In the genomic region with DNA sequence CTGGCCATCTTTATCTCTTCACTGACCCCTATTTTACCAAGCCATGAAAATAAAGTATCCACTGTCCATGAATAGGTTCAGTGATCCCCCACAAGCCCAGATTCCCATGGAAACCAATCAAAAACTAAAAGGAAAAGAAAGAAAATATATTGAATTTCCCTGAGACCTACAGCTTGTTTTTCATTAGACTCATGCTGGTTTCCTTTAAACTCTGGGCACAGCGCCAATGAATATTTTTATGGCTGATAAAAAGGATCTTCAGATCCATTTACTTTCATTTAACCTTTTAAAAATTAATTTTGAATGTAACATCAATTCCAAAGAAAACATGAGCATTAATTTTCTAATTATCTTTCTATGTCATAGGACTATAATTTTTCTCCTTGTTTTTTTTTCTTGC, we compare ENCODE assay signal across 13 mouse cellular contexts. TPM values are rescaled to one million over a fixed set of nuclear protein-coding genes. Genes with fewer than 3 reads are reported as not detected.
DNase-seq lines count a peak whose midpoint lies in the region; ATAC-seq and TF ChIP-seq lines count a peak whose summit lies in the region.
"Had no signal": no experiment of that assay in that cellular context is flagged by ENCODE, and none has a peak within 500 bp of the region (broad histone marks: within the 10 kb centered on the region; RNA-seq: fewer than 3 reads in every experiment).

No protein-coding gene starts in this region.

- H3K27ac ChIP-seq in kidney, adult 2 months (ENCODE audit: insufficient read depth, low read depth, low read length) = no peak overlapping the region
- H3K27ac ChIP-seq in lung, postnatal 0 days (ENCODE audit: low read length) = no peak overlapping the region
- H3K27ac ChIP-seq: left cerebral cortex, adult 2 months; lung, embryonic 15.5 days had no signal

- no peak overlapping the region for H3K9ac ChIP-seq in lung, postnatal 0 days (replicated peaks; ENCODE audit: low read depth)
- H3K9ac ChIP-seq: lung, embryonic 15.5 days had no signal

- TF ChIP-seq CTCF in kidney, adult 2 months (conservative IDR thresholded peaks at IDR 0.05; ENCODE audit: insufficient read depth, insufficient read length, low read depth, low read length) = no peak
- TF ChIP-seq CTCF in lung, postnatal 0 days (IDR thresholded peaks at IDR 0.05) = no peak
- no peak for TF ChIP-seq CTCF in brain, embryonic 14.5 days (IDR thresholded peaks at IDR 0.05; ENCODE audit: borderline replicate concordance, extremely low read depth, insufficient read depth, insufficient read length)

- no peak for TF ChIP-seq EP300 in lung, postnatal 0 days (IDR thresholded peaks at IDR 0.05)

- H3K27me3 ChIP-seq in kidney, adult 2 months (replicated peaks; ENCODE audit: control insufficient read depth, insufficient read depth, low read length) = no peaks in the 10 kb centered on the region
- no peaks in the 10 kb centered on the region for H3K27me3 ChIP-seq in lung, postnatal 0 days (replicated peaks; ENCODE audit: insufficient read depth, low read length)
- H3K27me3 ChIP-seq: lung, embryonic 15.5 days had no signal

- H3K4me3 ChIP-seq in kidney, adult 2 months (ENCODE audit: insufficient read depth, low read depth, low read length) = no peak overlapping the region
- no peak overlapping the region for H3K4me3 ChIP-seq in lung, postnatal 0 days (ENCODE audit: low read depth, low read length)
- H3K4me3 ChIP-seq: left cerebral cortex, adult 2 months; lung, embryonic 15.5 days had no signal

- H3K4me2 ChIP-seq in lung, postnatal 0 days (replicated peaks; ENCODE audit: low read depth, low read length) = no peak overlapping the region
- H3K4me2 ChIP-seq: lung, embryonic 15.5 days had no signal

- 64% methylated on average over 1 of the region's 1 CpGs for WGBS in kidney, adult 2 months
- WGBS in lung, postnatal 0 days = 74% methylated on average over 1 of the region's 1 CpGs

- no peaks in the 10 kb centered on the region for H3K36me3 ChIP-seq in kidney, adult 2 months (ENCODE audit: control insufficient read depth, insufficient read depth, low read length)
- H3K36me3 ChIP-seq in lung, postnatal 0 days (ENCODE audit: insufficient read depth, low read length) = no peaks in the 10 kb centered on the region
- H3K36me3 ChIP-seq: lung, embryonic 15.5 days had no signal

- DNase-seq in cerebellum, postnatal 10 days = peak; percentile 16 to 30
- DNase-seq in cerebellum, postnatal 36 days = no peak
- peak; percentile 5 for DNase-seq in kidney, adult 2 months
- DNase-seq in kidney, adult 18-20 months = no peak
- peak; percentile 16 for DNase-seq in lung, postnatal 0 days (ENCODE audit: low spot score)
- no peak for DNase-seq in lung, postnatal 25 days (ENCODE audit: low spot score)
- DNase-seq in brain, embryonic 14.5 days (ENCODE audit: low read depth) = peak; percentile 54
- DNase-seq in gastrocnemius, postnatal 10 days = no peak
- DNase-seq: liver; right cerebral cortex, postnatal 14 days; thymus, adult 18-20 months had no signal

- TF ChIP-seq POLR2A in kidney, adult 2 months (IDR thresholded peaks at IDR 0.05; ENCODE audit: low read depth, low read length) = no peak
- TF ChIP-seq POLR2A in brain, embryonic 14.5 days (IDR thresholded peaks at IDR 0.05; ENCODE audit: borderline replicate concordance, extremely low read depth, insufficient read depth, insufficient read length, poor library complexity, severe bottlenecking) = no peak

- no peak for ATAC-seq in lung, postnatal 0 days

- no peaks in the 10 kb centered on the region for H3K4me1 ChIP-seq in kidney, adult 2 months (ENCODE audit: control insufficient read depth, insufficient read depth, low read length)
- no peaks in the 10 kb centered on the region for H3K4me1 ChIP-seq in lung, postnatal 0 days (ENCODE audit: insufficient read depth, low read depth, low read length)

- H3K9me3 ChIP-seq in lung, postnatal 0 days (ENCODE audit: low read length) = no peaks in the 10 kb centered on the region
- H3K9me3 ChIP-seq: lung, embryonic 15.5 days had no signal

RNA-seq across cellular contexts. Expression of gene Invs, which starts 41.7 kb away (rescaled TPM):
- polyA plus RNA-seq in kidney, adult 2 months (2012; rRNA removed) = 4.5 and 4.6 TPM in 2 replicates
- polyA plus RNA-seq in lung, postnatal 0 days (2015; fragmentation: Nextera tagmentation; extraction: Ambion mirVana) = 3.5 and 4.5 TPM in 2 replicates
- polyA plus RNA-seq in brain, embryonic 14.5 days (2012; rRNA removed) = 6.6 and 7.5 TPM in 2 replicates
- total RNA-seq in gastrocnemius, postnatal 10 days (2021) = 1 to 10 TPM; 3.5 to 4.6 TPM

RNA-seq across cellular contexts. Expression of gene Erp44, which starts 41.9 kb away (rescaled TPM):
- 19.4 and 33.8 TPM in 2 replicates for polyA plus RNA-seq in kidney, adult 2 months (2012; rRNA removed)
- polyA plus RNA-seq in lung, postnatal 0 days (2015; fragmentation: Nextera tagmentation; extraction: Ambion mirVana) = 72.4 and 82.9 TPM in 2 replicates
- polyA plus RNA-seq in brain, embryonic 14.5 days (2012; rRNA removed) = 25.0 and 28.8 TPM in 2 replicates
- 10 to 100 TPM; 31.1 to 34.9 TPM for total RNA-seq in gastrocnemius, postnatal 10 days (2021)

Comparison
In these comparisons a context has a peak if more than half of its experiments do, and no peak if none do; other contexts are left out.
1. DNase-seq: peak in cerebellum, postnatal 10 days (2 of 2), kidney, adult 2 months (single experiment), lung, postnatal 0 days (single experiment) and brain, embryonic 14.5 days (single experiment); none in cerebellum, postnatal 36 days (0 of 2), kidney, adult 18-20 months (single experiment), lung, postnatal 25 days (single experiment) and gastrocnemius, postnatal 10 days (single experiment).